Mouse (Mus musculus): ENCODE measurements around the gene Arid3c. TPM values are rescaled to one million over a fixed set of nuclear protein-coding genes. Genes with fewer than 3 reads are reported as not detected.

Arid3c gene
- polyA plus RNA-seq, 1 experiment from 2014 or later: not detected

GRCm38 (mm10) chr4:41760288-41760721, 29.4 kb upstream of the Arid3c start:
- WGBS: under 1% methylated on average over 15 of the region's 15 CpGs
- H3K4me1 ChIP-seq: peaks cover 39% of the 10 kb centered on the region
- H3K4me3 ChIP-seq (replicated peaks): peak overlapping the region; percentile 54

DNA sequence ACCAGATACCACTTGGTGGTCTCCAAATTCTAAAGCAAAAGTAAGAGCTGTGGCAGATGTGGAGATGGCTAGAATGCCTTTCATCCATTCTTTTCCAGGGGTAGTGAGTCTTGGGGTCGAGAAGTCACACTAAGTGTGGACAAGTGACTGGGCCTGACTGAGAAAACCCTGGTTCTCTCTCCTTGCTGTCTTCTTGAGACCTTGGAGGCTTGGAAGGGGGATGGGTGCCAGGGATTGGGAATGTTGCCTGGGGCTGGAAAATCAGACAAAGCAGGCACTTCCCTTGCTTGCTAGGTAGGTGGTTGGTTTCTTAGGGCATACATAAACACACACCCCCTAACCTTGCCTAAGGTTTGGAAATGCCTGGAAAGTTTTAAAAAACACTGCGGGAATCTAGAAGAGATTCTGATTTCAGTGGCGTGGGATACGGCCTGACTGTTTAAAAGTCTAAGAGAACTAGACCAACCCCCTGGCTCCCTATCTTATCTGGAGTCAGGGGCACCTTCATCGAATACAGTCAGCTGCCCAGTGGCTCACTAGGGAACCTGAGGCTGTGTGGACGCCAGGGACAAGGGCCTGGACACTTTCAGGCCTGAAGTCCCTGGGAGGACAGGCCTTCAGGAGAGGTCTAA, 28.8 kb upstream of the Arid3c start:
- WGBS: 29% methylated on average over 6 of the region's 6 CpGs
- Histone ChIP-seq H3K9ac (peak overlapping the region; percentile 52; the same call in 1 of the 2 replicates), H3K27ac (peak overlapping the region; percentile 93), H3K36me3 (no peaks in the 10 kb centered on the region), H3K4me1 (peaks cover 39% of the 10 kb centered on the region), H3K4me3 (replicated peaks) (peak overlapping the region; percentile 54), H3K4me2 (peak overlapping the region; percentile 61), H3K9me3 (no peaks in the 10 kb centered on the region), H3K27me3 (replicated peaks) (no peaks in the 10 kb centered on the region)
- peak; percentile 10 for ATAC-seq (ENCODE audit: insufficient read depth, low FRiP score, low read depth)

More at GRCm38 (mm10) chr4:41760288-41760721, 29.4 kb upstream of the Arid3c start:
- ATAC-seq (ENCODE audit: insufficient read depth, low FRiP score, low read depth): peak; percentile 90
- Histone ChIP-seq H3K27ac (peak overlapping the region; percentile 93), H3K36me3 (no peaks in the 10 kb centered on the region), H3K4me2 (peak overlapping the region; percentile 61), H3K9ac (peak overlapping the region; percentile 52), H3K27me3 (replicated peaks) (no peaks in the 10 kb centered on the region), H3K9me3 (no peaks in the 10 kb centered on the region)

GRCm38 (mm10) chr4:41759206-41759605, 28.3 kb upstream of the Arid3c start:
- WGBS: 75% methylated on average over 9 of the region's 9 CpGs
- Histone ChIP-seq H3K9me3 (no peaks in the 10 kb centered on the region), H3K9ac (no peak overlapping the region), H3K4me3 (replicated peaks) (no peak overlapping the region), H3K27ac (peak overlapping the region; percentile 93), H3K27me3 (replicated peaks) (no peaks in the 10 kb centered on the region), H3K4me2 (no peak overlapping the region), H3K36me3 (no peaks in the 10 kb centered on the region), H3K4me1 (peaks cover 39% of the 10 kb centered on the region)
- no peak for ATAC-seq (ENCODE audit: insufficient read depth, low FRiP score, low read depth)

- no peak for ATAC-seq (ENCODE audit: insufficient read depth, low FRiP score, low read depth)
- no peak overlapping the region for H3K27ac ChIP-seq
- WGBS: 87% methylated on average over 4 of the region's 4 CpGs
These were observed 27.8 kb upstream of the Arid3c start for GRCm38 (mm10) chr4:41758701-41759100.

GRCm38 (mm10) chr4:41758021-41758420, 27.1 kb upstream of the Arid3c start:
- Histone ChIP-seq H3K27ac (no peak overlapping the region), H3K9ac (no peak overlapping the region), H3K27me3 (replicated peaks) (no peaks in the 10 kb centered on the region), H3K4me1 (peaks cover 39% of the 10 kb centered on the region), H3K36me3 (no peaks in the 10 kb centered on the region), H3K4me3 (replicated peaks) (no peak overlapping the region), H3K9me3 (no peaks in the 10 kb centered on the region), H3K4me2 (no peak overlapping the region)
- 81% methylated on average over 11 of the region's 11 CpGs for WGBS
- no peak for ATAC-seq (ENCODE audit: insufficient read depth, low FRiP score, low read depth)

More at GRCm38 (mm10) chr4:41758701-41759100, 27.8 kb upstream of the Arid3c start:
- Histone ChIP-seq H3K27me3 (replicated peaks) (no peaks in the 10 kb centered on the region), H3K4me3 (replicated peaks) (no peak overlapping the region), H3K9me3 (no peaks in the 10 kb centered on the region), H3K36me3 (no peaks in the 10 kb centered on the region), H3K4me2 (no peak overlapping the region), H3K4me1 (peaks cover 39% of the 10 kb centered on the region), H3K9ac (no peak overlapping the region)

GRCm38 (mm10) chr4:41757321-41757720, 26.4 kb upstream of the Arid3c start:
- no peak overlapping the region for H3K9ac ChIP-seq
- no peaks in the 10 kb centered on the region for H3K9me3 ChIP-seq
- H3K4me1 ChIP-seq: peaks cover 34% of the 10 kb centered on the region
- WGBS: 94% methylated on average over 13 of the region's 13 CpGs
- no peak overlapping the region for H3K4me2 ChIP-seq
- H3K36me3 ChIP-seq: no peaks in the 10 kb centered on the region
- H3K27ac ChIP-seq: no peak overlapping the region
- H3K27me3 ChIP-seq (replicated peaks): no peaks in the 10 kb centered on the region
- no peak overlapping the region for H3K4me3 ChIP-seq (replicated peaks)
- ATAC-seq (ENCODE audit: insufficient read depth, low FRiP score, low read depth): no peak

GRCm38 (mm10) chr4:41756440-41756839, 25.5 kb upstream of the Arid3c start:
- WGBS: 72% methylated on average over 8 of the region's 8 CpGs
- peaks cover 25% of the 10 kb centered on the region for H3K4me1 ChIP-seq

DNA sequence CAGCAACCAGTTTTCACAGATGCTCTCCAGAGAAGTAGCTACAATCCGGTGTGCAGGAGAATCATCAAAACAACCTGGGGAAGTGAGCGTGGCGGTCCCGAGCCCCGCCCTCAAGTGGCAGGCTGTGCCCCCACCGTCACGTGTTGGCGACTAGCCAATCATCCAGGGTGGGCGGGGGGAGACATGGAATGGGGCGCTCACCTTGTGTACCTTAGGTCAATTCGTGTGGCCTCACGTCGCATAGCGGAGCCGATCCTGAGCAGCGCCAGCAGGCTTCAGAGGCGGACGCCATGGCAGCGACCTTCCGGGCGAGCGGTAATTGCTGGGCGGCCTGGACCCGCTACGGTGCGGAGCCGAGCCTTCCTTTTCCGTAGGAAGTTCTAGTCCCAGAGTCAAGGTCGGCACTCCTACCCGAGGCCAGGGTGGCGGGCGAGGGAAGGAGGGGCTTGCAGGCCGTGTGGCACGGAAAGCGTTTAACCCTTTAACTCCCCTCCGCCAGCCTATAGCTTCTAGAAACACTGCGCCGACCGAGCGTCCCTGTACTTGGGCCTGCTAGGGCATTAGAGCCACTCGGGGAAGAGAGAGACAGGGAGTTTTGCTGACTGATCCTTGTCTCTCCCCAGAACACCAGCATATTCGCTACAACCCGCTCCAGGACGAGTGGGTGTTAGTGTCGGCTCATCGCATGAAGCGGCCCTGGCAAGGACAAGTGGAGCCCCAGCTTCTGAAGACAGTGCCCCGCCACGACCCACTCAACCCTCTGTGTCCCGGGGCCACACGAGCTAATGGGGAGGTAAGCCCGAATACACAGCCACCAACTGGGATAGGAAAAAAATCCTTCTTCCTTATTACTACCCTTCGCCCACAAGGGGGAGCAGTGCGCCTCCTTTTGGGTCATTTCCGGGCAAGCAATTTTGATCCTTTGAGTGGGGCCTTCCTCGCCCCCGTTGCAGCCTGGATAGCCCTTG, 24.7 kb upstream of the Arid3c start, which contains the start of gene Sigmar1:
Gene Sigmar1, minus strand, starts transcription at position 820 of the 968 bp plus-strand sequence.
- peak; percentile 64 for ATAC-seq (ENCODE audit: insufficient read depth, low FRiP score, low read depth)
- no peaks in the 10 kb centered on the region for H3K27me3 ChIP-seq (replicated peaks)
- H3K9me3 ChIP-seq: no peaks in the 10 kb centered on the region
- H3K4me1 ChIP-seq: peaks cover 18% of the 10 kb centered on the region
- H3K36me3 ChIP-seq: no peaks in the 10 kb centered on the region
- peak within 1 kb of the TSS; percentile 91 for H3K27ac ChIP-seq
- H3K4me2 ChIP-seq: peak within 1 kb of the TSS; percentile 85
- H3K4me3 ChIP-seq (replicated peaks): peak within 1 kb of the TSS; percentile 68
- peak within 1 kb of the TSS; percentile 63 for H3K9ac ChIP-seq
- WGBS: under 1% methylated on average over 57 of the region's 57 CpGs

More at GRCm38 (mm10) chr4:41756440-41756839, 25.5 kb upstream of the Arid3c start:
- H3K4me3 ChIP-seq (replicated peaks): peak overlapping the region; percentile 68
- no peak overlapping the region for H3K27ac ChIP-seq
- H3K36me3 ChIP-seq: no peaks in the 10 kb centered on the region
- H3K4me2 ChIP-seq: peak overlapping the region; percentile 85
- H3K27me3 ChIP-seq (replicated peaks): no peaks in the 10 kb centered on the region
- H3K9me3 ChIP-seq: no peaks in the 10 kb centered on the region
- H3K9ac ChIP-seq: no peak overlapping the region
- ATAC-seq (ENCODE audit: insufficient read depth, low FRiP score, low read depth): no peak

GRCm38 (mm10) chr4:41754797-41755337, 23.9 kb upstream of the Arid3c start, which contains the start of gene Galt:
Galt (plus strand) TSS chr4:41755228.
- Histone ChIP-seq H3K9me3 (no peaks in the 10 kb centered on the region), H3K36me3 (no peaks in the 10 kb centered on the region), H3K9ac (peak within 1 kb of the TSS; percentile 63), H3K27me3 (replicated peaks) (no peaks in the 10 kb centered on the region), H3K4me1 (peaks cover 13% of the 10 kb centered on the region), H3K4me2 (peak within 1 kb of the TSS; percentile 85), H3K4me3 (replicated peaks) (peak within 1 kb of the TSS; percentile 68), H3K27ac (peak within 1 kb of the TSS; percentile 91)
- peak; percentile 43 for ATAC-seq (ENCODE audit: insufficient read depth, low FRiP score, low read depth)
- 14% methylated on average over 14 of the region's 14 CpGs for WGBS

DNA sequence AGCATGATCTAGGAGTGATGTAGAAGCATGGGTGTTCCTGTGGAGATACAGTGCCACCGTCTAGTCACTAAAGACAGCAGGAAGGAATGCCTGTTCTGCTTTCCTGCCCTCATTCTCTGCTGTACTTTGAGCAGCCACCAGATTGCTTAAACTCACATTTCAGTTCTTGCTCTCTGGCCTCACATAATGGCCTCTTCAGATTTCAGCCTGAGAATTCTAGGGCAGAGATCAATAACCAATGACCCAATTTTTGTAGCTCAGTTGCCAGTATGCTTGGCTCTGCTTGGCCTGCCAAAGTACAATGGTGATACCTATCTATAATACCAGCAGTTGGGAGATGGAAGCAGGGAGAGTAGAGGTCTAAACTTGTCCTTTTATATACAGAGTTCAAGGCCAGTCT, 14.1 kb upstream of the Arid3c start:
- Histone ChIP-seq H3K9ac (no peak overlapping the region), H3K4me2 (no peak overlapping the region), H3K27ac (no peak overlapping the region), H3K36me3 (no peaks in the 10 kb centered on the region), H3K9me3 (0 out of 2 replicates have a peak, but pooled peaks cover 4% of the 10 kb centered on the region), H3K4me1 (peaks cover 6% of the 10 kb centered on the region; the same call in 1 of the 2 replicates), H3K4me3 (replicated peaks) (no peak overlapping the region), H3K27me3 (replicated peaks) (no peaks in the 10 kb centered on the region)
- no peak for ATAC-seq (ENCODE audit: insufficient read depth, low FRiP score, low read depth)
- WGBS: 59% methylated on average over 1 of the region's 1 CpGs

- 56% methylated on average over 2 of the region's 2 CpGs for WGBS
- ATAC-seq (ENCODE audit: insufficient read depth, low FRiP score, low read depth): no peak
- H3K9ac ChIP-seq: no peak overlapping the region
- peaks cover 11% of the 10 kb centered on the region; the same call in 1 of the 2 replicates for H3K4me1 ChIP-seq
- H3K36me3 ChIP-seq: 0 out of 2 replicates have a peak, but pooled peaks cover 2% of the 10 kb centered on the region
- 0 out of 2 replicates have a peak, but pooled peaks cover 4% of the 10 kb centered on the region for H3K9me3 ChIP-seq
- no peak overlapping the region for H3K4me2 ChIP-seq
- H3K27me3 ChIP-seq (replicated peaks): no peaks in the 10 kb centered on the region
- no peak overlapping the region for H3K4me3 ChIP-seq (replicated peaks)
- H3K27ac ChIP-seq: no peak overlapping the region
These were observed 13.2 kb upstream of the Arid3c start for GRCm38 (mm10) chr4:41744131-41744530.
